Mouse (Mus musculus): ENCODE data around the gene Tmem141. TPM values are rescaled to one million over a fixed set of nuclear protein-coding genes. Genes with fewer than 3 reads are reported as not detected.
A peak's percentile ranks its signal among the peaks of the same experiment; 100 is the strongest.

Tmem141 gene
- total and polyA plus RNA-seq, 3 experiments, result 10.9 to 25.3 TPM; not detected in 1

DNA sequence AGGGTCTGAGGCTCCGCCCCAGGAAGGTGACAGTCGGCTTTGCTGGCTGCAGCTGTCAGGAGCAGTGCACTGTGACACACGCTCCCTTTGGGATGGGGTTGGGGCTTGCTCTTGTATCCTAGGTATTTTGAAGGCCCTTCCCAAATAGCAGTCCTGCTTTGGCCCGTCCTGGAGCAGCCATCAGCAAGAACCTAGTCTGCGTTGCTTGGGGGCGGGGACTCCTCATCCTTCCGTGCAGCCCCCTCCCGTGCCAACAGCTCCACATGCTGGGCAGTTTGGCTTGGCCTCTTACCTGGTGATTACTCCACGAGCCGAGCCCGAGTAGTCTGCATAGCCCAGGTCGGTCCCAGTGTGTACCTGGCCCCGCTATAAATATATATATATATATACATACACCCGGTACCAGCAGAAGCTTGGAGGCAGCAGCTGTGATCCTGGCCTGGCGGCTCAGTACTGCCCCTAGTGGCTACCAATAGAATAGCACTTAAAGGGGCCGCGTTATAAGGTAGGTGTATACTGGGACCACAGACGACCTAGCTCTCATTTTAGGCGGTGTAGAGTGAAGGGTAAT lies 40.4 kb downstream of the Tmem141 start, which contains the start of gene Ajm1:
Gene Ajm1, minus strand, starts transcription at position 464 of the 571 bp plus-strand sequence.
- peak; percentile 84 for DNase-seq (ENCODE audit: low read depth, low spot score)
- no peaks in the 10 kb centered on the region for H3K79me2 ChIP-seq (ENCODE audit: control insufficient read depth, insufficient read depth, low read length, poor library complexity)
- no peaks in the 10 kb centered on the region for H3K27me3 ChIP-seq (ENCODE audit: control insufficient read depth in 1 of 2, insufficient read depth in 2 of 2, low read length in 2 of 2)
- H3K4me3 ChIP-seq (ENCODE audit: control insufficient read depth in 1 of 2, insufficient read depth in 1 of 2, low read depth in 2 of 2, low read length in 2 of 2), result peak within 1 kb of the TSS; percentile 44 to 55
- no peaks in the 10 kb centered on the region for H3K9me3 ChIP-seq (replicated peaks; ENCODE audit: insufficient read depth, low read length)
- peak within 1 kb of the TSS; percentile 47 for H3K9ac ChIP-seq (ENCODE audit: control insufficient read depth, low read depth, low read length, poor library complexity, severe bottlenecking)
- H3K4me1 ChIP-seq (ENCODE audit: control insufficient read depth in 1 of 2, insufficient read depth in 2 of 2, low read length in 2 of 2), result peaks cover 0 to 10% of the 10 kb centered on the region in 2 experiments; a peak in 2 of 4 replicates
- peaks cover 3 to 7% of the 10 kb centered on the region in 2 experiments for H3K36me3 ChIP-seq (ENCODE audit: control insufficient read depth in 1 of 2, insufficient read depth in 2 of 2, low read length in 2 of 2)
- peak within 1 kb of the TSS; percentile 27 for H3K27ac ChIP-seq (ENCODE audit: control insufficient read depth, low read depth, low read length)
- TF ChIP-seq CHD1 (IDR thresholded peaks at IDR 0.05; ENCODE audit: low read depth, low read length) (no peak), EP300 (IDR thresholded peaks at IDR 0.05; ENCODE audit: low read depth in 1 of 2, low read length in 2 of 2) (no peak), TAL1 (IDR thresholded peaks at IDR 0.05; ENCODE audit: low read length) (no peak), MEF2A (IDR thresholded peaks at IDR 0.05; ENCODE audit: extremely low read depth, insufficient replicate concordance, low read depth, low read length, poor library complexity, severe bottlenecking) (no peak), MAZ (IDR thresholded peaks at IDR 0.05; ENCODE audit: low read depth, low read length) (no peak), MAFK (IDR thresholded peaks at IDR 0.05; ENCODE audit: borderline replicate concordance, low read depth, low read length) (no peak), ETS1 (IDR thresholded peaks at IDR 0.05; ENCODE audit: low read depth, low read length) (no peak), UBTF (IDR thresholded peaks at IDR 0.05; ENCODE audit: borderline replicate concordance, insufficient read depth, low read depth, low read length) (no peak), NRF1 (IDR thresholded peaks at IDR 0.05; ENCODE audit: insufficient read depth, low read depth, low read length, poor library complexity, severe bottlenecking) (no peak), CHD2 (IDR thresholded peaks at IDR 0.05; ENCODE audit: low read length) (no peak), RCOR1 (IDR thresholded peaks at IDR 0.05; ENCODE audit: low read depth, low read length) (no peak), USF1 (IDR thresholded peaks at IDR 0.05; ENCODE audit: low read depth, low read length) (no peak), TBP (IDR thresholded peaks at IDR 0.05; ENCODE audit: low read depth, low read length) (no peak), HCFC1 (IDR thresholded peaks at IDR 0.05; ENCODE audit: low read depth, low read length) (peak; percentile 66), NELFE (IDR thresholded peaks at IDR 0.05; ENCODE audit: low read depth, low read length) (no peak), CTCF (IDR thresholded peaks at IDR 0.05 in 2 of 3, conservative IDR thresholded peaks at IDR 0.05 in 1 of 3; ENCODE audit: control insufficient read depth in 1 of 3, insufficient read depth in 1 of 3, low read depth in 2 of 3, low read length in 3 of 3, poor library complexity in 1 of 3, severe bottlenecking in 1 of 3) (peak; percentile 76 to 93 (median 83)), USF2 (IDR thresholded peaks at IDR 0.05; ENCODE audit: borderline replicate concordance in 1 of 2, insufficient read depth in 1 of 2, low read depth in 1 of 2, low read length in 2 of 2) (no peak), GABPA (IDR thresholded peaks at IDR 0.05; ENCODE audit: low read depth, low read length) (no peak), JUND (IDR thresholded peaks at IDR 0.05; ENCODE audit: low read depth, low read length) (no peak), BHLHE40 (IDR thresholded peaks at IDR 0.05; ENCODE audit: borderline replicate concordance, low read depth, low read length) (no peak), GATA1 (IDR thresholded peaks at IDR 0.05; ENCODE audit: low read depth, low read length) (no peak), KAT2A (conservative IDR thresholded peaks at IDR 0.05; ENCODE audit: low read depth, low read length) (no peak), SMC3 (IDR thresholded peaks at IDR 0.05; ENCODE audit: low read depth, low read length) (peak; percentile 14; the same call in 1 of the 2 replicates), ZC3H11A (IDR thresholded peaks at IDR 0.05; ENCODE audit: low read depth, low read length) (no peak), MXI1 (IDR thresholded peaks at IDR 0.05; ENCODE audit: low read depth, low read length) (0 out of 2 replicates have a peak, but pooled peaks have one; percentile 24), MAX (IDR thresholded peaks at IDR 0.05; ENCODE audit: low read length) (no peak), E2F4 (IDR thresholded peaks at IDR 0.05; ENCODE audit: borderline replicate concordance, low read depth, low read length) (no peak), ELF1 (IDR thresholded peaks at IDR 0.05; ENCODE audit: low read depth, low read length) (no peak), ZNF384 (IDR thresholded peaks at IDR 0.05; ENCODE audit: low read depth, low read length) (no peak), MYC (IDR thresholded peaks at IDR 0.05; ENCODE audit: low read depth, low read length) (no peak), SIN3A (IDR thresholded peaks at IDR 0.05; ENCODE audit: low read length) (peak; percentile 68; the same call in 1 of the 2 replicates), ZMIZ1 (IDR thresholded peaks at IDR 0.05; ENCODE audit: low read depth, low read length) (peak; percentile 23; the same call in 1 of the 2 replicates), ZKSCAN1 (IDR thresholded peaks at IDR 0.05; ENCODE audit: low read depth, low read length) (no peak), POLR2AphosphoS5 (IDR thresholded peaks at IDR 0.05; ENCODE audit: borderline replicate concordance, low read depth, low read length) (no peak), TCF12 (IDR thresholded peaks at IDR 0.05; ENCODE audit: low read depth, low read length) (no peak), POLR2A (IDR thresholded peaks at IDR 0.05; ENCODE audit: control insufficient read depth in 1 of 2, insufficient read depth in 1 of 2, low read depth in 1 of 2, low read length in 2 of 2, poor library complexity in 1 of 2) (no peak), POLR2AphosphoS2 (IDR thresholded peaks at IDR 0.05; ENCODE audit: low read length) (no peak)

Data from MEL (cell line).